Mouse (Mus musculus) liver, postnatal 0 days (tissue): ENCODE results near the gene Nfya. TPM values are rescaled to one million over a fixed set of nuclear protein-coding genes. Genes with fewer than 3 reads are reported as not detected.
A peak's percentile ranks its signal among the peaks of the same experiment; 100 is the strongest.

Experiments used
- ATAC-seq: fragments of 200-750 bp; cut with Nextera tagmentation; 2 replicates; pipeline ENCODE4 v1.8.0; 2017; ENCODE audit warnings: mild to moderate bottlenecking, moderate library complexity
- DNase-seq: peaks from one replicate; pipeline ENCODE4 v3.0.0-alpha.2; 2016
- H3K27ac ChIP-seq: fragments of 300-500 bp; sonication (generic); 2 replicates; pipeline ENCODE4 v1.5.1; 2014; ENCODE audit warnings: antibody characterized with exemption, moderate library complexity, mild to moderate bottlenecking, low read depth
- H3K27me3 ChIP-seq: fragments of 300-500 bp; sonication (generic); 2 replicates; pipeline ENCODE4 v1.6.1; 2014; ENCODE audit warnings: low read length, control low read depth, mixed read lengths; ENCODE audit not compliant: insufficient read depth
- H3K36me3 ChIP-seq: fragments of 300-500 bp; sonication (generic); replicated peaks from 2 replicates; pipeline ENCODE4 v1.6.1; 2014; ENCODE audit warnings: mild to moderate bottlenecking, control low read depth, low read length, moderate library complexity, mixed read lengths; ENCODE audit not compliant: insufficient read depth
- H3K4me1 ChIP-seq: fragments of 300-500 bp; sonication (generic); 2 replicates; pipeline ENCODE4 v1.6.1; 2014; ENCODE audit warnings: antibody characterized with exemption, mild to moderate bottlenecking, control low read depth; ENCODE audit not compliant: insufficient read depth
- H3K4me2 ChIP-seq: fragments of 300-500 bp; sonication (generic); 2 replicates; pipeline ENCODE4 v1.6.1; 2014; ENCODE audit warnings: low read depth, mild to moderate bottlenecking, low read length, moderate library complexity, mixed read lengths
- H3K4me3 ChIP-seq: fragments of 300-500 bp; sonication (generic); 2 replicates; pipeline ENCODE4 v1.5.1; 2014; ENCODE audit warnings: low read depth, low read length
- H3K9ac ChIP-seq: fragments of 300-500 bp; sonication (generic); replicated peaks from 2 replicates; pipeline ENCODE4 v1.6.1; 2014; ENCODE audit warnings: mild to moderate bottlenecking, moderate library complexity
- H3K9me3 ChIP-seq: fragments of 300-500 bp; sonication (generic); 2 replicates; pipeline ENCODE4 v1.6.1; 2016; ENCODE audit warnings: mild to moderate bottlenecking, control low read depth, low read length, mixed read lengths
- CTCF ChIP-seq: sonication (generic); IDR thresholded peaks from 2 replicates; pipeline ENCODE4 v1.5.1; 2016; ENCODE audit warnings: antibody characterized with exemption, low read depth
- EP300 ChIP-seq: IDR thresholded peaks from 2 replicates; pipeline ENCODE4 v1.6.1; 2016; ENCODE audit warnings: antibody characterized with exemption, low read depth, mild to moderate bottlenecking
- WGBS: fragments of 180-500 bp; shearing (Covaris S2); extraction: QIAGEN DNeasy Blood & Tissue Kit; methylation state at CpG from one replicate; pipeline ENCODE4 v1.1.7; 2014; ENCODE audit not compliant: insufficient replicate concordance; 5-methylcytosine and 5-hydroxymethylcytosine counted together
- polyA plus RNA-seq: library from polyadenylated mRNA; unstranded; fragments of >200 nt; fragmentation: Nextera tagmentation; extraction: Ambion mirVana; gene quantifications from 2 replicates; pipeline ENCODE4 v1.2.1, GENCODE M21; 2015

Nfya gene
- polyA plus RNA-seq, 1 experiment from 2014 or later: 3.7 TPM

GRCm38 (mm10) chr17:48419571-48419970 is 9.9 kb upstream of the Nfya start:
- Histone ChIP-seq H3K36me3 (peaks cover 29% of the 10 kb centered on the region), H3K9me3 (no peaks in the 10 kb centered on the region), H3K9ac (no peak overlapping the region), H3K4me3 (no peak overlapping the region), H3K27me3 (no peaks in the 10 kb centered on the region), H3K4me2 (no peak overlapping the region), H3K4me1 (peaks cover 20% of the 10 kb centered on the region), H3K27ac (no peak overlapping the region)
- ATAC-seq: no peak
- no peak for TF ChIP-seq CTCF
- TF ChIP-seq EP300: no peak
- DNase-seq: no peak
- 47% methylated on average over 2 of the region's 2 CpGs for WGBS

GRCm38 (mm10) chr17:48418781-48419180 is 9.1 kb upstream of the Nfya start:
- WGBS: 71% methylated on average over 1 of the region's 1 CpGs
- Histone ChIP-seq H3K27ac (peak overlapping the region; percentile 11; the same call in 1 of the 2 replicates), H3K36me3 (peaks cover 35% of the 10 kb centered on the region), H3K9ac (peak overlapping the region; percentile 47; the same call in 1 of the 2 replicates), H3K9me3 (no peaks in the 10 kb centered on the region), H3K4me3 (peak overlapping the region; percentile 25; the same call in 1 of the 2 replicates), H3K4me2 (peak overlapping the region; percentile 62), H3K4me1 (peaks cover 20% of the 10 kb centered on the region), H3K27me3 (no peaks in the 10 kb centered on the region)
- TF ChIP-seq EP300 (no peak), CTCF (no peak)
- ATAC-seq: no peak
- DNase-seq: no peak

- H3K9me3 ChIP-seq: no peaks in the 10 kb centered on the region
- ATAC-seq (peak; percentile 59), DNase-seq (peak; percentile 48)
- peak overlapping the region; percentile 25 for H3K4me3 ChIP-seq
- peaks cover 20% of the 10 kb centered on the region for H3K4me1 ChIP-seq
- H3K27me3 ChIP-seq: no peaks in the 10 kb centered on the region
- H3K9ac ChIP-seq: peak overlapping the region; percentile 47; the same call in 1 of the 2 replicates
- TF ChIP-seq EP300: no peak
- peak overlapping the region; percentile 11; the same call in 1 of the 2 replicates for H3K27ac ChIP-seq
- H3K36me3 ChIP-seq: peaks cover 40% of the 10 kb centered on the region
- 12% methylated on average over 7 of the region's 7 CpGs for WGBS
- peak overlapping the region; percentile 62 for H3K4me2 ChIP-seq
Measured at GRCm38 (mm10) chr17:48418174-48418573, 8.5 kb upstream of the Nfya start.

GRCm38 (mm10) chr17:48417521-48417920 is 7.8 kb upstream of the Nfya start:
- H3K36me3 ChIP-seq: peaks cover 43% of the 10 kb centered on the region
- no peaks in the 10 kb centered on the region for H3K9me3 ChIP-seq
- no peak for DNase-seq
- TF ChIP-seq CTCF (no peak), EP300 (no peak)
- H3K4me3 ChIP-seq: no peak overlapping the region
- peak overlapping the region; percentile 47 for H3K9ac ChIP-seq
- H3K4me2 ChIP-seq: peak overlapping the region; percentile 62
- no peaks in the 10 kb centered on the region for H3K27me3 ChIP-seq
- 0 out of 2 replicates have a peak overlapping the region, but pooled peaks have one; percentile 30 for H3K27ac ChIP-seq
- peaks cover 20% of the 10 kb centered on the region for H3K4me1 ChIP-seq
- 53% methylated on average over 6 of the region's 6 CpGs for WGBS
- ATAC-seq: peak; percentile 36; the same call in 1 of the 2 replicates

- no peaks in the 10 kb centered on the region for H3K9me3 ChIP-seq
- no peak overlapping the region for H3K4me2 ChIP-seq
- TF ChIP-seq CTCF (peak; percentile 73), EP300 (no peak)
- peaks cover 26% of the 10 kb centered on the region for H3K4me1 ChIP-seq
- H3K36me3 ChIP-seq: peaks cover 51% of the 10 kb centered on the region
- no peak overlapping the region for H3K27ac ChIP-seq
- 83% methylated on average over 14 of the region's 14 CpGs for WGBS
- ATAC-seq: peak; percentile 72
- no peak overlapping the region for H3K4me3 ChIP-seq
- peak; percentile 69 for DNase-seq
- H3K27me3 ChIP-seq: no peaks in the 10 kb centered on the region
- H3K9ac ChIP-seq: no peak overlapping the region
Measured at GRCm38 (mm10) chr17:48416425-48417195, 6.9 kb upstream of the Nfya start.

- H3K4me3 ChIP-seq: no peak overlapping the region
- H3K9ac ChIP-seq: no peak overlapping the region
- H3K9me3 ChIP-seq: no peaks in the 10 kb centered on the region
- TF ChIP-seq EP300 (no peak), CTCF (no peak)
- H3K4me1 ChIP-seq: peaks cover 31% of the 10 kb centered on the region
- no peak overlapping the region for H3K27ac ChIP-seq
- H3K36me3 ChIP-seq: peaks cover 51% of the 10 kb centered on the region
- DNase-seq (no peak), ATAC-seq (no peak)
- WGBS: 83% methylated on average over 7 of the region's 7 CpGs
- H3K4me2 ChIP-seq: no peak overlapping the region
- no peaks in the 10 kb centered on the region for H3K27me3 ChIP-seq
Measured at GRCm38 (mm10) chr17:48416011-48416410, 6.3 kb upstream of the Nfya start.
